Mouse (Mus musculus): ENCODE data around the gene A730015C16Rik. TPM values are rescaled to one million over a fixed set of nuclear protein-coding genes. Genes with fewer than 3 reads are reported as not detected.
A peak's percentile ranks its signal among the peaks of the same experiment; 100 is the strongest.

Gene A730015C16Rik
- total and polyA plus RNA-seq, 2 experiments = 0.09 TPM

GRCm38 (mm10) chr4:108845824-108846569, 2.4 kb downstream of the A730015C16Rik start:
- Histone ChIP-seq H3K27me3 (ENCODE audit: control insufficient read depth, insufficient read depth, low read length) (no peaks in the 10 kb centered on the region), H3K4me1 (ENCODE audit: control insufficient read depth, insufficient read depth, low read length) (peaks cover 9% of the 10 kb centered on the region), H3K4me3 (ENCODE audit: insufficient read depth, low read depth, low read length) (no peak overlapping the region), H3K36me3 (ENCODE audit: control insufficient read depth, insufficient read depth, low read length) (0 out of 2 replicates have a peak, but pooled peaks cover 2% of the 10 kb centered on the region), H3K9ac (ENCODE audit: low read depth, low read length) (no peak overlapping the region), H3K79me2 (ENCODE audit: control insufficient read depth, insufficient read depth, low read length) (peaks cover 9% of the 10 kb centered on the region; the same call in 1 of the 2 replicates), H3K27ac (replicated peaks; ENCODE audit: insufficient read depth, low read depth, low read length) (no peak overlapping the region)
- WGBS = 82% methylated on average over 5 of the region's 5 CpGs
- DNase-seq (ENCODE audit: extremely low read depth, low read depth, low spot score) = no peak
- TF ChIP-seq CTCF (IDR thresholded peaks at IDR 0.05; ENCODE audit: low read depth, low read length) (no peak), POLR2A (IDR thresholded peaks at IDR 0.05; ENCODE audit: extremely low read depth, insufficient read depth, low read length) (no peak)

GRCm38 (mm10) chr4:108843336-108843735, 5.1 kb downstream of the A730015C16Rik start:
- H3K9ac ChIP-seq (ENCODE audit: low read depth, low read length) = no peak overlapping the region

GRCm38 (mm10) chr4:108841920-108842578, 6.4 kb downstream of the A730015C16Rik start:
- 0 out of 2 replicates have a peak, but pooled peaks cover 2% of the 10 kb centered on the region for H3K4me1 ChIP-seq (ENCODE audit: control insufficient read depth, insufficient read depth, low read length)
- no peak overlapping the region for H3K4me3 ChIP-seq (ENCODE audit: insufficient read depth, low read depth, low read length)
- peaks cover 13% of the 10 kb centered on the region; the same call in 1 of the 2 replicates for H3K79me2 ChIP-seq (ENCODE audit: control insufficient read depth, insufficient read depth, low read length)
- no peaks in the 10 kb centered on the region for H3K27me3 ChIP-seq (ENCODE audit: control insufficient read depth, insufficient read depth, low read length)
- 22% methylated on average over 7 of the region's 7 CpGs for WGBS
- H3K36me3 ChIP-seq (ENCODE audit: control insufficient read depth, insufficient read depth, low read length) = no peaks in the 10 kb centered on the region
- H3K27ac ChIP-seq (replicated peaks; ENCODE audit: insufficient read depth, low read depth, low read length) = no peak overlapping the region
- no peak for TF ChIP-seq CTCF (IDR thresholded peaks at IDR 0.05; ENCODE audit: low read depth, low read length)
- no peak for TF ChIP-seq POLR2A (IDR thresholded peaks at IDR 0.05; ENCODE audit: extremely low read depth, insufficient read depth, low read length)
- DNase-seq (ENCODE audit: extremely low read depth, low read depth, low spot score) = peak; percentile 55
- no peak overlapping the region for H3K9ac ChIP-seq (ENCODE audit: low read depth, low read length)

More at GRCm38 (mm10) chr4:108843336-108843735, 5.1 kb downstream of the A730015C16Rik start:
- Histone ChIP-seq H3K79me2 (ENCODE audit: control insufficient read depth, insufficient read depth, low read length) (peaks cover 13% of the 10 kb centered on the region; the same call in 1 of the 2 replicates), H3K36me3 (ENCODE audit: control insufficient read depth, insufficient read depth, low read length) (no peaks in the 10 kb centered on the region), H3K4me3 (ENCODE audit: insufficient read depth, low read depth, low read length) (no peak overlapping the region), H3K27me3 (ENCODE audit: control insufficient read depth, insufficient read depth, low read length) (no peaks in the 10 kb centered on the region), H3K4me1 (ENCODE audit: control insufficient read depth, insufficient read depth, low read length) (peaks cover 2% of the 10 kb centered on the region; the same call in 1 of the 2 replicates), H3K27ac (replicated peaks; ENCODE audit: insufficient read depth, low read depth, low read length) (no peak overlapping the region)
- no peak for DNase-seq (ENCODE audit: extremely low read depth, low read depth, low spot score)
- TF ChIP-seq CTCF (IDR thresholded peaks at IDR 0.05; ENCODE audit: low read depth, low read length) = no peak
- TF ChIP-seq POLR2A (IDR thresholded peaks at IDR 0.05; ENCODE audit: extremely low read depth, insufficient read depth, low read length) = no peak

- Histone ChIP-seq H3K27me3 (ENCODE audit: control insufficient read depth, insufficient read depth, low read length) (no peaks in the 10 kb centered on the region), H3K4me1 (ENCODE audit: control insufficient read depth, insufficient read depth, low read length) (peaks cover 6% of the 10 kb centered on the region), H3K9ac (ENCODE audit: low read depth, low read length) (no peak overlapping the region), H3K36me3 (ENCODE audit: control insufficient read depth, insufficient read depth, low read length) (no peaks in the 10 kb centered on the region), H3K79me2 (ENCODE audit: control insufficient read depth, insufficient read depth, low read length) (peaks cover 22% of the 10 kb centered on the region; the same call in 1 of the 2 replicates), H3K4me3 (ENCODE audit: insufficient read depth, low read depth, low read length) (no peak overlapping the region), H3K27ac (replicated peaks; ENCODE audit: insufficient read depth, low read depth, low read length) (no peak overlapping the region)
- TF ChIP-seq POLR2A (IDR thresholded peaks at IDR 0.05; ENCODE audit: extremely low read depth, insufficient read depth, low read length) (no peak), CTCF (IDR thresholded peaks at IDR 0.05; ENCODE audit: low read depth, low read length) (no peak)
- 21% methylated on average over 4 of the region's 4 CpGs for WGBS
- peak; percentile 73 for DNase-seq (ENCODE audit: extremely low read depth, low read depth, low spot score)
Measured at GRCm38 (mm10) chr4:108838031-108838430, 10.4 kb downstream of the A730015C16Rik start.

GRCm38 (mm10) chr4:108835496-108835895, 12.9 kb downstream of the A730015C16Rik start:
- no peak overlapping the region for H3K9ac ChIP-seq (ENCODE audit: low read depth, low read length)
- 0 out of 2 replicates have a peak overlapping the region, but pooled peaks have one; percentile 4 for H3K27ac ChIP-seq (replicated peaks; ENCODE audit: insufficient read depth, low read depth, low read length)
- H3K4me3 ChIP-seq (ENCODE audit: insufficient read depth, low read depth, low read length) = peak overlapping the region; percentile 72; the same call in 1 of the 2 replicates

More at GRCm38 (mm10) chr4:108835496-108835895, 12.9 kb downstream of the A730015C16Rik start:
- Histone ChIP-seq H3K4me1 (ENCODE audit: control insufficient read depth, insufficient read depth, low read length) (peaks cover 9% of the 10 kb centered on the region), H3K36me3 (ENCODE audit: control insufficient read depth, insufficient read depth, low read length) (no peaks in the 10 kb centered on the region), H3K27me3 (ENCODE audit: control insufficient read depth, insufficient read depth, low read length) (no peaks in the 10 kb centered on the region), H3K79me2 (ENCODE audit: control insufficient read depth, insufficient read depth, low read length) (peaks cover 18% of the 10 kb centered on the region; the same call in 1 of the 2 replicates)
- WGBS = 29% methylated on average over 3 of the region's 3 CpGs
- TF ChIP-seq POLR2A (IDR thresholded peaks at IDR 0.05; ENCODE audit: extremely low read depth, insufficient read depth, low read length) (no peak), CTCF (IDR thresholded peaks at IDR 0.05; ENCODE audit: low read depth, low read length) (no peak)
- peak; percentile 71 for DNase-seq (ENCODE audit: extremely low read depth, low read depth, low spot score)
